Mouse (Mus musculus) testis, postnatal 14 days (tissue): ENCODE data around the gene Foxa2.

Experiments used
- DNase-seq: peaks from one replicate; pipeline ENCODE4 v3.0.0; 2021; ENCODE audit warnings: low spot score

Foxa2 gene

DNA sequence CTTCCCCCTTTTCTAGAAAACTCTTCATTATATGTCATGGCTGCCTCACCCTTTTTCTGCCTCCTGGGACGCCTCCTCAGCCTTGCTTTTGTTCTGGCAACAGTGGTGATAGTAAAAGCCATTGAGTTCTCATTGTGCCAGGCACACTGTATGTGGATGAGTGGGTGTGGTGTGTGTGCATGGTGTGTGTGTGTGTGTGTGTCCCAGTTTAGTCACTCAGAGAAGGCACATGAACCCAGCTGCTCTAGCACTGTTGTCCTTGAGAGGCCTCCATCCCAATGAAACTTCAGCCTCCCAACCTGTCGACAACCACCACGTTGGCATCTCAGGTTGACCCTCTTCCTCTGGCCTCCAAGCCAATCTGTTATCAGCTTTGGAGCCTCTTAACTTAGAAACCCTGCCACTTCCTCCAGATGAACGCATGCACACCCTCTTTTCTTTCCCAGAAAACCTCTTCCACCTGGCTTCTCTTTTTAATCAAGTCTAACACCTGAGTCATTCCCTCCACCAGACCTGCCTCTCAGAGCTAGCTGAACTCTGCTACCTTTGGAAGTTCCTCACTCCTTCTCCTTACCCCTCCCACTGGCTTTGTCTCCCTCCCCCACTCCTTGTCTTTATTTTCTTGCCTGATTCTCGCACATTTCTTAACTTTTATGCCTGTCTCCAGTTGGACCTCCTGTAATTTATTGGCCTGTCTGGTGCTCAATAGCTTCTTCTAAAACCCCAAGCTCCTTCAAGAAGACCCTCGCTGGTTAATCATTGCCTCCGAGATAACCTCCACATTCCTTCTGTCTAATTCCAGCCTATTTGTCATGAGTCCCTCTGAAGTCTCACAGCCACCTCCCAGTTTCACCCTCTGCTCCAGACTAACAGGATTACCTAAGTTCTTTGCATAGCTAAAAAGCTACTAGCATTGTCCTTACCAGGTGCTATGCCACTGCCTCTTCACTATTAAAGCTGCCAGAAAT, 41.9 kb downstream of the Foxa2 start:
- no peak for DNase-seq

DNA sequence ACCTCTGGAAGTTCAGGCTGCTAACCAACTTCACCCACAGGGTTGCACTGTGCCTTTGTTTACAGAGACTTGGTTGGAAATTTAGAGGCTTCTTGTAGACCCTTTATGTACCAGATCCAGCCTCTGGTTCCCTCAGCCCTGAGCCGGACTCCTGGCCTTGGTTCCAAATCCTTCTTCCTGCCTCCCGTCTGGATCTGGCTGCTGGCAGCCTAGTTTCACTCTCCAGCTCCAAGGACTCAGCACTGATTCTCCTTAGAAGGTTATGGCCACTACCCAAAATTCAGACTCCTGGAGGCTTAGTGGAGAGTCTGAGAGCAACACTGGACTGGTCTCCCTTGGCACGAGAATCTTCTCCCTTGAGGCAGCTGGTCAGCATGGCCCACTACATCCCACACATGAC, 43.3 kb downstream of the Foxa2 start:
- DNase-seq, result no peak

DNA sequence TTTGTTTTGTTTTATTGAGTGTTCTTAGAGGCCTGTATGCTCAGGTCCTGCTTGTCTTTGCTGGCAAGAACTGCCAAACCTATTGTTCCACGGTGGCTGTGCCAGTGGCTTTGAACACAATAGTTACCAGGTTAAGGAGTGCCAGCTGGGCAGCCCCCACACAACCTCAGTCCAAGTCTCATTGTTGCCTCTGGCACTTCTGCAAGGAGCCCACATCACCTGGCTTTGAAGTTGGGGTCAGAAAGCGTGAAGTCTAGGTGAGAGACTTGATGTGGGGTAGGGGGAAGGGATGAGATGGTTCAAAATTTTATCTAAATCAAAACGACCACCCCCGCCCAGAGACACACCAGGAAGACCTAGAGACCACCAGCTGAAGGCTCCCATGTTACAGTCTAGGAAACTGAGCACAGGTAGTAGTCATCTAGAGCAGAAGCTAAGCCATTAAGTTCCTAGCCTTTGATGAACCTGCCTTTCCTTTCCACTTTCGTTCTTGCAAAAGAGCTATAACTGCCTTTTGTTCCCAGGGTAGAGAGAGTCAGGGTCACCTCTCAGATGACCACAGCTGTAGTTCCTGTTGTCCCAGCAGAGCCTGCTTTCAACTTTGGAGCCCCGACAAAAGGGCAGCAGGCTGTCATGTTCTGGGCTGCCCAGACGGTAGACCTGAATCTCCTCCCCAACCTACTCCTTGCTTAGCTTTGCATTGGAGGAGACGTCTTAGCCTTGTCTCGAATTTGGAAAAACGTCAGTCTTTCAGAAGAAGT, 48.4 kb downstream of the Foxa2 start:
- DNase-seq, result no peak

DNA sequence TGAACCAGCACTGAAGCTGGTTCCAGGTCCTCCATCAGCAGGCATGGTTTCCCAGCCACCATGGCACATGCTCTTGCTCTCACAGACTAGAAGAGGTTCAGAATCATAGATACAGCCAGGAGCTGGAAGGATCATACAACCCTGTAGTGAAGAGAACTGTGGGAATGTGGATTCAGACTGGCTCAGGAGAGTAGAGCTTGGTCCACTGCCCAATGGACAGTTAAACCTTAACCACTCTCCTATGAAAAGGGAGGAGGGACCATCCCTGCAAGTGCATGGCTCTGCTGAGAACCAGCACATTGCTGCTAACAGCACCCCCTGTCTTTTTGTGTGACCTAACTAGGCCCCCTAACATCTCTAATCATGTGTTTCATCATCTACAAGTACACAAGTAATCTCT, 50.0 kb downstream of the Foxa2 start:
- DNase-seq, result no peak

DNA sequence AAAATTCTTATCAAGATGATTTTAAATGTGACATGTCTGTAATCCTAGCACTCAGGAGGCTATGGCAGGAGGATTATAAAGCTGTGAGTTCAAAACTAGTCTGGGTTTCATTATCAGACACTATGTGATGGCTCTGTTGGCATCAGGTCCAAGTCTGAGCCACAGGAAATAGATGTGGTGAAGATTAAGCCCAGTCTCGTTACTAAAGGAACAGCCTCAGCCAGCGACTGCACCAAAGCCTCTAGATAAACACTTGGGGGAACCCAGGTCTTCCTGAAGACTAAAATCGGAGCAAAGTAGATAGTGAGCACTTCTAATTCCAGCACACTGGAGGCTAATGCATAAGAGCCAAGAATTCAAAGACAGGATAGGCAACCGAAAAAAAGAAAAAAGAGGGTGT, 52.9 kb downstream of the Foxa2 start:
- DNase-seq, result no peak

DNA sequence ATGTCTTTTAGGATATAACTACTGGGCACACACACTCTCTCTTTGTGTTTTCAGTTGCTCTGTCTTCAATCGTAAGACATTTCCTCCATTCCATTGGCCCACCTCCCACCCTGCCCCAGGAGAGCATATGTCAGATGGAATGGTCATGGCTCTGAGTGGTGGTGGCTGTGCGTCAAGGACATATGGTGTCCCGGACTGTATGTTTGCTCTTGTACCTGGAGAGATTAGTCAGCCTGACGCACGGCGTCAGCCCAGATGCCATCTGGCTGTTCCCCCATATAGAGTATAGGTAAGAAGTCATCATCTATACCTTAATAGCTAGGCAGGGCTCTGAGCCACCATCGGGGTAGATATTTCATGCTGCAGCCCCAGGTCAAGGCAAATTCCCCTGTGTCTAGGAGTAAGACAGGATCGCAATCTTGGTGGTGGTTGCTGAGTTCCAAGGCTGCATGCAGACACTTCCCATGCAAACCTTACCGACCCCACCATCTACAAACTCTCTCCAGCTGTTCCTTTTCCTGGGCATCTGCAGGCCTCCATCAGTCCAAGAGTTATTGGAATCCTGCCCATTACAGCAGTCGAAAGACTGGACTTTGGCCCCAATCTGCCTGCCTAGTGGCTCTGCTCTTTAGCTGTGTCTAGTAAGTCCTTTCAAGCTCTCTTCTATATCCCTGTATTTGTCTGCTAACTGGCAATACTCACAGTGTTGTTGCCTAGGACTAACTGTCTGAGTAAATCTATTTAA, 53.7 kb downstream of the Foxa2 start:
- no peak for DNase-seq
